Mouse (Mus musculus) bone marrow macrophage, adult 2 months (primary cell): ENCODE measurements around the gene Bst1.

Experiments used
- CTCF ChIP-seq: IDR thresholded peaks from 2 replicates; pipeline ENCODE4 v1.5.1; 2012; ENCODE audit warnings: low read depth, mild to moderate bottlenecking, low read length, moderate library complexity
- POLR2A ChIP-seq: IDR thresholded peaks from 2 replicates; pipeline ENCODE4 v1.6.1; 2012; ENCODE audit warnings: mild to moderate bottlenecking, low read depth, low read length, borderline replicate concordance

GRCm38 (mm10) chr5:43845083-43845482 is 26.4 kb downstream of the Bst1 start:
- TF ChIP-seq POLR2A (no peak), CTCF (no peak)
